Mouse (Mus musculus): ENCODE data around the gene Lrrc23.

GRCm38 (mm10) chr6:124811701-124812560 lies 32.4 kb upstream of the Lrrc23 start:
- TF ChIP-seq POLR2A (IDR thresholded peaks at IDR 0.05; ENCODE audit: borderline replicate concordance, low read depth, low read length) (no peak), CTCF (IDR thresholded peaks at IDR 0.05; ENCODE audit: low read depth, low read length) (no peak)
